Comparison of ENCODE assay signal across 27 mouse cellular contexts in genomic region chr14:122936460-122936859, GRCm38 (mm10). TPM values are rescaled to one million over a fixed set of nuclear protein-coding genes. Genes with fewer than 3 reads are reported as not detected.
DNase-seq lines count a peak whose midpoint lies in the region; ATAC-seq and TF ChIP-seq lines count a peak whose summit lies in the region.
"Had no signal": no experiment of that assay in that cellular context is flagged by ENCODE, and none has a peak within 500 bp of the region (broad histone marks: within the 10 kb centered on the region; RNA-seq: fewer than 3 reads in every experiment).

No protein-coding gene starts in this region.

- TF ChIP-seq POLR2A in liver, adult 2 months (IDR thresholded peaks at IDR 0.05; ENCODE audit: extremely low read depth, insufficient read depth, low read length): no peak

- ATAC-seq in liver, embryonic 11.5 days (replicated peaks; ENCODE audit: low FRiP score): no peak
- ATAC-seq: forebrain, embryonic 16.5 days; intestine, embryonic 15.5 days; midbrain, embryonic 15.5 days; Patski had no signal

- H3K4me2 ChIP-seq in liver, embryonic 11.5 days: no peak overlapping the region
- H3K4me2 ChIP-seq: hindbrain, embryonic 15.5 days; intestine, embryonic 15.5 days; limb, embryonic 13.5 days; lung, embryonic 14.5 days; midbrain, embryonic 15.5 days; stomach, embryonic 15.5 days had no signal

- peak; percentile 42 for DNase-seq in heart, adult 11 months
- no peak for DNase-seq in heart, postnatal 10 days
- no peak for DNase-seq in liver, adult 2 months (ENCODE audit: extremely low read depth, low read depth, low spot score)
- no peak for DNase-seq in liver, embryonic 11.5 days (ENCODE audit: low spot score)
- DNase-seq in cerebellum, adult 8-10 months: peak; percentile 43
- peak; percentile 37 to 40 for DNase-seq in cerebellum, postnatal 36 days
- no peak for DNase-seq in spleen, adult 12 weeks (ENCODE audit: low spot score)
- DNase-seq in lung, postnatal 4 days: no peak
- DNase-seq: adrenal gland, adult 8-10 months; gastrocnemius, postnatal 10 days; heart, postnatal 4 days; kidney, adult 8-10 months; kidney, postnatal 25 days; layer of hippocampus, postnatal 36 days; lung, embryonic 14.5 days; lung, postnatal 36 days; thymus, postnatal 25 days had no signal

- no peaks in the 10 kb centered on the region for H3K9me3 ChIP-seq in liver, embryonic 11.5 days (ENCODE audit: control insufficient read depth, low read length)
- H3K9me3 ChIP-seq: forebrain, embryonic 10.5 days; hindbrain, embryonic 15.5 days; intestine, embryonic 15.5 days; limb, embryonic 13.5 days; midbrain, embryonic 15.5 days; stomach, embryonic 15.5 days had no signal

- no peaks in the 10 kb centered on the region for H3K27me3 ChIP-seq in liver, adult 2 months (ENCODE audit: control insufficient read depth, insufficient read depth, low read length)
- no peaks in the 10 kb centered on the region for H3K27me3 ChIP-seq in liver, embryonic 11.5 days (replicated peaks; ENCODE audit: control insufficient read depth, insufficient read depth, low read length)
- H3K27me3 ChIP-seq: hindbrain, embryonic 15.5 days; intestine, embryonic 15.5 days; limb, embryonic 13.5 days; midbrain, embryonic 15.5 days; Patski; stomach, embryonic 15.5 days had no signal

- no peak overlapping the region for H3K9ac ChIP-seq in liver, adult 2 months (ENCODE audit: low read depth, low read length)
- no peak overlapping the region for H3K9ac ChIP-seq in liver, embryonic 11.5 days (ENCODE audit: low read depth, low read length)
- H3K9ac ChIP-seq: hindbrain, embryonic 15.5 days; intestine, embryonic 15.5 days; limb, embryonic 13.5 days; liver, embryonic 14.5 days; lung, embryonic 14.5 days; midbrain, embryonic 15.5 days; stomach, embryonic 15.5 days had no signal

- H3K4me1 ChIP-seq in liver, adult 2 months (ENCODE audit: control insufficient read depth, insufficient read depth, low read length): no peaks in the 10 kb centered on the region
- H3K4me1 ChIP-seq in liver, embryonic 11.5 days (replicated peaks; ENCODE audit: control insufficient read depth, insufficient read depth, low read length): no peaks in the 10 kb centered on the region
- H3K4me1 ChIP-seq: hindbrain, embryonic 15.5 days; intestine, embryonic 15.5 days; limb, embryonic 13.5 days; midbrain, embryonic 15.5 days; stomach, embryonic 15.5 days had no signal

- H3K4me3 ChIP-seq in liver, adult 2 months (ENCODE audit: insufficient read depth, low read depth, low read length): no peak overlapping the region
- H3K4me3 ChIP-seq in liver, embryonic 11.5 days (ENCODE audit: low read depth, low read length): no peak overlapping the region
- H3K4me3 ChIP-seq: forebrain, embryonic 10.5 days; hindbrain, embryonic 15.5 days; intestine, embryonic 15.5 days; layer of hippocampus, adult 2 months; limb, embryonic 13.5 days; midbrain, embryonic 15.5 days; stomach, embryonic 15.5 days had no signal

- intact Hi-C loops in heart, postnatal 10 days (cut with DNase I): no loop called here

- no peak overlapping the region for H3K27ac ChIP-seq in liver, adult 2 months (replicated peaks; ENCODE audit: insufficient read depth, low read depth, low read length)
- H3K27ac ChIP-seq in liver, embryonic 11.5 days (ENCODE audit: low read depth, low read length): no peak overlapping the region
- H3K27ac ChIP-seq: forebrain, embryonic 10.5 days; hindbrain, embryonic 15.5 days; intestine, embryonic 15.5 days; layer of hippocampus, adult 2 months; limb, embryonic 13.5 days; liver, embryonic 14.5 days; midbrain, embryonic 15.5 days; stomach, embryonic 15.5 days had no signal

- 68% methylated on average over 1 of the region's 1 CpGs for WGBS in liver, adult 2 months
- 77% methylated on average over 1 of the region's 1 CpGs for WGBS in liver, embryonic 11.5 days

- peaks cover 7% of the 10 kb centered on the region; the same call in 1 of the 2 replicates for H3K36me3 ChIP-seq in liver, adult 2 months (ENCODE audit: control insufficient read depth, insufficient read depth, low read length)
- no peaks in the 10 kb centered on the region for H3K36me3 ChIP-seq in liver, embryonic 11.5 days (ENCODE audit: control insufficient read depth, insufficient read depth, low read length)

- TF ChIP-seq CTCF in liver, adult 2 months (IDR thresholded peaks at IDR 0.05; ENCODE audit: low read depth, low read length): 0 out of 2 replicates have a peak, but pooled peaks have one; percentile 5

- no peaks in the 10 kb centered on the region for H3K79me2 ChIP-seq in liver, adult 2 months (ENCODE audit: control insufficient read depth, insufficient read depth, low read length)

RNA-seq across cellular contexts. Expression of gene Ggact, which starts 22.9 kb away (rescaled TPM):
- total RNA-seq in heart, postnatal 10 days (2021): 10 to 100 TPM; 20.0 to 23.4 TPM
- total RNA-seq in liver, adult 2 months (2014; rRNA removed): 122 and 144 TPM in 2 replicates
- polyA plus RNA-seq in liver, adult 2 months (2012; rRNA removed): 187 and 252 TPM in 2 replicates
- polyA plus RNA-seq in liver, embryonic 11.5 days (2014; fragmentation: Nextera tagmentation; extraction: Ambion mirVana): 16.9 and 18.8 TPM in 2 replicates

RNA-seq across cellular contexts. Expression of gene Tmtc4, which starts 47.4 kb away (rescaled TPM):
- total RNA-seq in heart, postnatal 10 days (2021): 10 to 100 TPM; 14.3 to 22.4 TPM
- 6.1 and 7.0 TPM in 2 replicates for total RNA-seq in liver, adult 2 months (2014; rRNA removed)
- 3.9 and 5.3 TPM in 2 replicates for polyA plus RNA-seq in liver, adult 2 months (2012; rRNA removed)
- 8.3 and 9.8 TPM in 2 replicates for polyA plus RNA-seq in liver, embryonic 11.5 days (2014; fragmentation: Nextera tagmentation; extraction: Ambion mirVana)

Comparison
In these comparisons a context has a peak if more than half of its experiments do, and no peak if none do; other contexts are left out.
1. DNase-seq: peak in heart, adult 11 months (single experiment), cerebellum, adult 8-10 months (single experiment) and cerebellum, postnatal 36 days (2 of 2); none in heart, postnatal 10 days (0 of 2), liver, adult 2 months (single experiment), liver, embryonic 11.5 days (single experiment), spleen, adult 12 weeks (single experiment) and lung, postnatal 4 days (0 of 2).